Mouse (Mus musculus): Measurements from ENCODE around the gene Dnm1. TPM values are rescaled to one million over a fixed set of nuclear protein-coding genes. Genes with fewer than 3 reads are reported as not detected.
A peak's percentile ranks its signal among the peaks of the same experiment; 100 is the strongest.

The Dnm1 gene
- polyA plus RNA-seq, 1 experiment from 2014 or later, result 18.0 TPM

DNA sequence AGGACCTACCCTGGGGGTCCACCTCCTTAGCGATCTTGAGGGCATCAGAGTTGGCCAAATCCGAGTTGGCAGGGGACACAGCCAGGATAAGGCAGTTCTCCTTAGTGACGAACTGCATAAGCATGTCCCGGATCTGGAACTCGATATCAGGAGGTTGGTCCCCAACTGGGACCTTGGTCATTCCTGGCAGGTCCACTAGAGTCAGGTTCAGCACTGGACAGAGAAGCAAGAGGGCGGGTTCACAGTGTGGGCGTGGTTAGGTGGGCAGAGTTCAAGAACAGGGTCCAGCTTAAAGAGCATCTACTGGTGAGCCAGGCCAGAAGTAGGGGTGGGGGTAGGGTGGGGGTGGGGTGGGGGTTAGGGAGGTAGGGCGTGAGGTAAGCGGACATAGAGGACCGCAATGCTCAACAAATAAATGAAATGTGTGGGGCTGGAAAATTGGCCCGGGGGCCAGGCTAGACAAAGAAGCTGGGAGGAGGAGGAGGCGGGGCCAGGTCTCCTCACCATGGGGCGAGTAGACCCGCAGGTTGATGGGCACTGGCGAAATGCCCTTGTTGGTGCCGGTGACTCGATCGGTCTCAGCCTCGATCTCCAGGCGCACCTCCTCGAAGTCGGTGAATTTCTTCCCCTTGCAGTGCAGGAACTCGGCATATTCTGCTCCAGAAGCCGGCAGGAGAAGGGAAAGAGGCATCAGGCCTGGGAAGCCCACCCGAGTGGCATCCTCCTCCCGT lies 13.1 kb downstream of the Dnm1 start:
- H3K27me3 ChIP-seq, result no peaks in the 10 kb centered on the region
- in situ Hi-C loops (cut with MboI; ENCODE audit: low pct_unique_long_range_greater_than_20kb), result no loop called here
- no peak for DNase-seq (ENCODE audit: low read depth, low spot score)
- ATAC-seq, result no peak
- ChIA-PET POLR2A (no interaction called here), CTCF (no interaction called here)
- no peak for TF ChIP-seq CTCF (IDR thresholded peaks at IDR 0.05)

DNA sequence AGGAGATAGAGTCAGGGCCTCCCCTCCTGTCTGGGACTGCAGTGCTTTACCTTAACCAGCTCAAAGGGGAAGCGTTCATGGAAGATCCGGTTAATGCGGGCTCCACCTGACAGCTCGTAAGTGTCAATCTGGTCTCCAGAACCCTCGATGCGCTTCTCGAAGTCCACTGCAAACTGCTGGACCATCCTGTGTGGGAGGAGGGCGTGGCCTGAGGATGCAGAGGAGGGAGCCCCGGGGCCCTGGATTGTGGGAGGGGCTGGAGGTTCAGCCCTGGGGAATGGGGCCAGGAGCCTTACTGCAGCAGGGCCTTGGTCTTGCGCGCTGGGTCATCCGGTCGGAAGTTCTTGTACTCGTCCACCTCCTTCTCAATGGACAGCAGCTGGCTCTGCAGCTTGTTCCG lies 17.2 kb downstream of the Dnm1 start:
- TF ChIP-seq CTCF (IDR thresholded peaks at IDR 0.05), result no peak
- in situ Hi-C loops (cut with MboI; ENCODE audit: low pct_unique_long_range_greater_than_20kb), result no loop called here
- ChIA-PET POLR2A (no interaction called here), CTCF (interaction anchor here (1.2 to 1.5 kb wide), 3 partner anchors 15 to 28 kb away, joined by 3 to 4 read pairs (median 3); no protein-coding TSS in a partner anchor)
- no peak for DNase-seq (ENCODE audit: low read depth, low spot score)
- ATAC-seq, result no peak
- H3K27me3 ChIP-seq, result no peaks in the 10 kb centered on the region

DNA sequence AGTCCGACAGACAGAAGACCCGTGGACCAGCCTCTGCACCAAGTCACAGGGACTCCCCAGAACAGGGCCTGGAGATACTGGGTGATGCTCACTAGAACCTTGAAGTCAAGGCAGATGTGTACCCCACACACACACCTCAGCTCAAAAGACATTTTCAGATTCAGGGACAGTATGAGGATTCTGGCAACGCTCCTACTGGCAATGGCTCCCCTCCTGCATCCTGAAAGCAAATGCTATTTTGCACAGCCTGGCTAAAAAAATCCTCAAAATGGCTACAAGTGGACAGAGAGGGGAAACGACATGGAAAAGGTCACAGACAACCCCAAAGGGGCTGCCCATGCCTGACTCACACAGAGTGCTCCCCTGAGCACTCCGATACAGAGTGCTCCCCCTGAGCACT lies 21.0 kb downstream of the Dnm1 start:
- no peaks in the 10 kb centered on the region for H3K27me3 ChIP-seq
- TF ChIP-seq CTCF (IDR thresholded peaks at IDR 0.05), result no peak
- no peak for ATAC-seq
- POLR2A ChIA-PET, result no interaction called here
- in situ Hi-C loops (cut with MboI; ENCODE audit: low pct_unique_long_range_greater_than_20kb), result no loop called here
- DNase-seq (ENCODE audit: low read depth, low spot score), result no peak
- CTCF ChIA-PET, result no interaction called here

DNA sequence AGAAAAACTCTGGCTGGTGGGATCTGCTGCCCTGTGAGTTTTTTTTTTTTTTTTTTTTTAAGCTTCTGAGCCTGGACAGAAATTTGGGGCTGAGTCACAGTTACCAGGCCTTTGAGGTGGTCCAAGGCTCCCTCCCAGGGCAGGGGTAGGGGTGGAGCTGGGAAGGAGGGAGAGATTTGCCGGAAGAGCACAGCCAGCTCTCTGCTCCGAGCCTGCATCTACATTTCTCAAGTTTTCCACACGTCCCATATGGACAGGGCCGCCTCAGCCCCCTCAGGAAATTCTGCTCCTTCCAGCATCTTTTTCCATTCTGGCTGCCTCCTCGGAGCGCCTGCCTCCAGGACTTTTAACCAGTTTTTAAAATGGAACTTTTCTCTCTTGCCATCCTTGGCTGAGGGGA lies 23.6 kb downstream of the Dnm1 start:
- in situ Hi-C loops (cut with MboI; ENCODE audit: low pct_unique_long_range_greater_than_20kb), result no loop called here
- ATAC-seq (no peak), DNase-seq (ENCODE audit: low read depth, low spot score) (no peak)
- POLR2A ChIA-PET, result no interaction called here
- H3K27me3 ChIP-seq, result no peaks in the 10 kb centered on the region
- CTCF ChIA-PET, result no interaction called here
- TF ChIP-seq CTCF (IDR thresholded peaks at IDR 0.05), result no peak

DNA sequence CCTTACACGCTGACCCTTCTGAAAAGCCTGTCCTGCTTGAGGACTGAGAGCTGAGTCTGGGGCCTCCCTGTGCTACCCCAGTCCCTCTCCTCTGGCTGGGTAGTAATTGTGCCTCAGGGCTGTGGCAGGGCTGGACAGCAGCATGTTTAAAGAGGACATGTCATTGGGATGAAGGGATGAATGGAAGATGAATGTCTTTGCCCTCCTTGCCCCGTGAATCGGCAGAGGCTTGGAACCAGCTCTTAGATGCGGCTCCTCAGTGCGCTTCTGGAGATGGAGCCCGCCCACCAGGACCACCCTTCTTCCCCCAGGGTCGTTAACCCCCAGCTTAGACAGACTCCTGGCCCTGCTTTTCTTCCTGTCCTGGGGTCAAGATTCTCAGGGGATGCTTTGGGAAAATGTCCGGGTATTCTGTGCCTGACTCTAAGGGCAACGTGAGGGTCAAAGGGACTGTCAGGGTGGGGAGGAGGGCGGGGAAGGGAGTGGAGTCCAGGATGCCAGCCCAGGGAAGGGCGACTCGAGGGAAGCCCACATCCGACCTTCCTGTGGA lies 24.2 kb downstream of the Dnm1 start:
- no peak for DNase-seq (ENCODE audit: low read depth, low spot score)
- CTCF ChIA-PET, result no interaction called here
- in situ Hi-C loops (cut with MboI; ENCODE audit: low pct_unique_long_range_greater_than_20kb), result no loop called here

DNA sequence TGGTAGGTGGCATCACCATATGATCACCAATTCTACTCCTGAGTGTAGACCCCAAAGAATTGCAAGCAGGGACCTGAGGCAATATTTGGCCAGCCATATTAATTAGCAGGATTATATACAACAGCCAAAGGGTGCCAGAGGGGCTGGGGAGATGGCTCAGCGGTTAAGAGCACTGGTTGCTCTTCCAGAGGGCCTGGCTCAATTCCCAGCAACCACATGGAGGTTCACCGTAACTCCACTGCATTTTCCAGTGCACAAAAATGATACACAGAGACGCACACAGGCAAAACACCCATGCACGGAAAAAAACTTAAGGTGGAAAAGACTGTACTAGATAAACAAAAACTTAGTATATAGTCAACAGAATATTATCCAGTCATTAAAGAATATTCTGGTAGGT lies 25.9 kb downstream of the Dnm1 start:
- no peak for ATAC-seq

More for the DNA sequence above, 24.2 kb downstream of the Dnm1 start:
- POLR2A ChIA-PET, result no interaction called here
- no peaks in the 10 kb centered on the region for H3K27me3 ChIP-seq
- no peak for ATAC-seq
- TF ChIP-seq CTCF (IDR thresholded peaks at IDR 0.05), result no peak

DNA sequence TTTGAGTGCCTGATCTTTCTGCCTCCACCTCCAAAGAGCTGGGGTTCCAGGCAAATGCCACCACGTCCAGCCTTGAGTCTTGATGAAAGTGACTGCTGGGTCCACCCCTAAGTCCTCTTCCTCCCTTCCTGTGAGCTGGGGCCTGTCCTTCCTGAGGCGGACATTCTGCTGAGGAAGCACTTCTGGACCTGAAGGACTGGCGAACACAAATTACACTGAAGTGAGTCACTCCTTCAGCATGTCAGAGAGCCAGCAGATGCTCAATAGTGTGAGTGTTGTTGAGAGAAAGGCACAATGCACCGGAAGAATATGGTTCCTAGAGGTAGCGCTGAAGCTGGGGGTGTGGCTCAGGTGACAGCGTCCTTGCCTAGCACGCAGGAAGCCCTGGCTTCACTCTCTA lies 27.8 kb downstream of the Dnm1 start:
- no peak for DNase-seq (ENCODE audit: low read depth, low spot score)
- H3K27me3 ChIP-seq, result no peaks in the 10 kb centered on the region
- peak; percentile 63 for ATAC-seq
- TF ChIP-seq CTCF (IDR thresholded peaks at IDR 0.05), result no peak
- ChIA-PET POLR2A (interaction anchor here (0.7 kb wide), 1 partner anchor 40 kb away, joined by 3 read pairs; no protein-coding TSS in a partner anchor), CTCF (interaction anchor here (1.2 to 1.5 kb wide), 2 partner anchors 9 to 28 kb away, joined by 5 read pairs; no protein-coding TSS in a partner anchor)
- in situ Hi-C loops (cut with MboI; ENCODE audit: low pct_unique_long_range_greater_than_20kb), result no loop called here

More for the DNA sequence above, 25.9 kb downstream of the Dnm1 start:
- H3K27me3 ChIP-seq, result no peaks in the 10 kb centered on the region
- ChIA-PET POLR2A (no interaction called here), CTCF (no interaction called here)
- in situ Hi-C loops (cut with MboI; ENCODE audit: low pct_unique_long_range_greater_than_20kb), result no loop called here
- no peak for TF ChIP-seq CTCF (IDR thresholded peaks at IDR 0.05)
- DNase-seq (ENCODE audit: low read depth, low spot score), result no peak

DNA sequence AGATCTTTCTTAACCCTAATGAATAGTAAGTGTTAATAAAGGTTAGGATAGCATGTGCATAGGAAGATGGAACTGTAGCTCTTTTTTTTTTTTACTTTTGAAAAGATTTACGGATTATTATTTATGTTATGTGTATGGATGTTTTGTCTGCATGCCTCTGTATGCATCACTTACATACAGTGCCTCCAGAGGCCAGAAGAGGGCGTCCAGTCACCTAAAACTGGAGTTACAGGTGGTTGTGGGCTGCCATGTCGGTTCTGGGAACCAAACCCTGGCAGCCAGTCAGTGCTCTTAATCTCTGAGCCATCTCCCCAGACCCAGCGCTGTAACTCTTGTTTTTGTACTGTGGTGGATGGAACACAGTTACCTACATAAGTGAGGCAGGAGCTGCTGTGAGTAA lies 28.8 kb downstream of the Dnm1 start:
- in situ Hi-C loops (cut with MboI; ENCODE audit: low pct_unique_long_range_greater_than_20kb), result no loop called here
- ATAC-seq (no peak), DNase-seq (ENCODE audit: low read depth, low spot score) (no peak)
- ChIA-PET CTCF (interaction anchor here (1.2 to 1.5 kb wide), 2 partner anchors 8 to 29 kb away, joined by 5 read pairs; no protein-coding TSS in a partner anchor), POLR2A (interaction anchor here (2.2 kb wide), 1 partner anchor 10 kb away, joined by 8 read pairs; no protein-coding TSS in a partner anchor)
- no peaks in the 10 kb centered on the region for H3K27me3 ChIP-seq
- no peak for TF ChIP-seq CTCF (IDR thresholded peaks at IDR 0.05)

DNA sequence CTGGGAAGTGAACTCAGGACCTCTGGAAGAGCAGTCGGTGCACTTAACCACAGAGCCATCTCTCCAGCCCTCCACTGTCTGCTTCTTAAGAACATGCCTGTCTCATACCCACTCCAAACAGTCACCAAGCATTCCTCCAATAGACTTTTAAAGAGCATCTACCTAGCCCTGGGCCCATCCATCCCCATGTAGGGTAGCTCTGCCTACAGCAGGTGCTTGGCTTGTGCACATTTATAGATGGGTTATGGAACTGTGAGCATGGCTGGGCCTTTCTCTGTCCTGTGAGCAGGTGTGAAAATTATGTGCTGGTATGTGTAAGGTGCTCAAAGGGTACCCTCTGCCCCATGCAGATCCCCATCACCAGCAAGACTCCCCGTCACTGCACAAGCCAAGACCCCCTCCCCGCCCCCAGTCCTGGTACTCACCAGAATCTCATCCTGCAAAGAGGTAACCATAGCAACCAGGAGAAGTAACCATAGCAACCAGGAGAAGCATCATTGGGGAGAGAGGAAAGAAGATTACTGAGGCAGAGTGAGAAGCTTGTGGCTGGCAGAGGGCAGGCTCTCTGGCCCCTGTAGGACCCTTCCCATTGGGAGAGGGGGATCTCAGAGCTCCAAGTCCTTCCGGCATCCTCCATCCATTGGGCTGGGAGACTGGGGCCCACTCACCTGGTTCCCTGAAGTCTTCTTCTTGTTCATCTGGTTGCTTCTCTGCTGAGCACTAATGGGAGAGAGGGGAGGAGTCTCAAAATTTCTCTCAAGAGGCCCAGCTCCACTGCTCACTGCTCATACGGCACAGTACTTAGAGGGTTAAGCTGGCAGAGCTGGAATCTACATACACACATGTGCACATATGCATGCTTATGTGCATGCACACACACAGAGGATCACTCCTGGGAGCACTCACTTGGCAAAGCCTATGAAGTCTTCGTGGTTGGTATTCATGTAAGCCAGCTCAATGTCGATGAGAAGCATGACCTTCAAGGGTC lies 30.1 kb downstream of the Dnm1 start:
- ATAC-seq, result no peak
- POLR2A ChIA-PET, result interaction anchor here (2.2 kb wide), 1 partner anchor 8 kb away, joined by 8 read pairs; no protein-coding TSS in a partner anchor
- CTCF ChIA-PET, result interaction anchor here (0.9 kb wide), 1 partner anchor 18 kb away, joined by 3 read pairs; no protein-coding TSS in a partner anchor
- no peak for TF ChIP-seq CTCF (IDR thresholded peaks at IDR 0.05)
- H3K27me3 ChIP-seq, result no peaks in the 10 kb centered on the region
- in situ Hi-C loops (cut with MboI; ENCODE audit: low pct_unique_long_range_greater_than_20kb), result no loop called here
- no peak for DNase-seq (ENCODE audit: low read depth, low spot score)

DNA sequence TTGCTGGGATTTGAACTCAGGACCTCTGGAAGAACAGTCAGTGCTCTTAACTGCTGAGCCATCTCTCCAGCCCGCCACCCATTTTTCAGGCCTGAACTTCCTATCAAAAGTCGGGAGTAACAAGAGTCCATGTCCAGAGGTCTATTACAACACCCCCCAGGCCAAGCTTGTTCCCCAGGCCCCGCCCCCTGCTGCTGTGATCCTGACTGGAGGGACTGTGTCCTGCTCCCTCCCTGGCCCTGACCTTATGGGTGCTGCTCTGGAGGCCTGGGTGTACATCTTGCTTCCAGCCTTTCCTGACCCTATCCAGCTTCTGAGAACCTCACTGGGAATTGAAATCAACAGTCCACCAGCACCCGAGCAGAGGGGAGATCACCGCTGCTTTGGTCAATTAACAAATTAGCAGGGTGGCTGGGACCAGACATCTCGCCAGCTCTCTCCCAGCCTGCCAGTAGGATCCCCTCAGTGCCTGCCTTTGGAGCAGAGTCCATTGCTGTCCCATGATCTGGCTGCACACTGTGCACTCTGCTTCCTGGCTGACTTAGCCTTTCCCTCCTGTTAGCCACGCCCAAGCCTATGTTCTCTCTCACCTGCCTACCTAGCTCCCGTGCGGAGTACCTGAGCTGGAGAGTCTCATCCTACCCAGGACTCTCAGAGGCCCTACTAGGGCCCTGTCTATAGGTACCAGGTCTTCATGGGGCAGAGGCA lies 31.4 kb downstream of the Dnm1 start:
- in situ Hi-C loops (cut with MboI; ENCODE audit: low pct_unique_long_range_greater_than_20kb), result no loop called here
- no peaks in the 10 kb centered on the region for H3K27me3 ChIP-seq
- ChIA-PET CTCF (interaction anchor here (1.0 kb wide), 1 partner anchor 17 kb away, joined by 3 read pairs; no protein-coding TSS in a partner anchor), POLR2A (no interaction called here)
- no peak for TF ChIP-seq CTCF (IDR thresholded peaks at IDR 0.05)
- no peak for DNase-seq (ENCODE audit: low read depth, low spot score)
- ATAC-seq, result no peak
